Mouse (Mus musculus) ES-E14 (cell line): ENCODE results near the gene Cfap298. TPM values are rescaled to one million over a fixed set of nuclear protein-coding genes. Genes with fewer than 3 reads are reported as not detected.

Experiments
- DNase-seq: peaks from one replicate; pipeline ENCODE4 v3.0.0-alpha.2; 2013; ENCODE audit warnings: low read depth, low spot score
- H3K27ac ChIP-seq: 2 replicates; pipeline ENCODE4 v1.5.1; 2012; ENCODE audit warnings: low read depth, mild to moderate bottlenecking, low read length, moderate library complexity, mixed read lengths; ENCODE audit not compliant: poor library complexity, insufficient read depth, severe bottlenecking
- H3K36me3 ChIP-seq: 2 replicates; pipeline ENCODE4 v1.6.1; 2012; ENCODE audit warnings: mild to moderate bottlenecking, low read length, moderate library complexity, mixed read lengths; ENCODE audit not compliant: control insufficient read depth, poor library complexity, insufficient read depth, severe bottlenecking
- H3K4me1 ChIP-seq, 2 experiments: fragments of 150-350 bp in 1 of 2; sonication (generic) in 1 of 2; 2 replicates each; pipeline ENCODE4 v1.6.1; 2012; ENCODE audit warnings: low read length in 2 of 2, mild to moderate bottlenecking in 1 of 2, mixed read lengths in 1 of 2; ENCODE audit not compliant: control insufficient read depth in 2 of 2, insufficient read depth in 2 of 2, poor library complexity in 1 of 2
- H3K4me3 ChIP-seq, 2 experiments: fragments of 150-350 bp in 1 of 2; sonication (generic) in 1 of 2; 2 replicates each; pipeline ENCODE4 v1.5.1; 2012; ENCODE audit warnings: low read length in 2 of 2, low read depth in 1 of 2, mild to moderate bottlenecking in 1 of 2, mixed read lengths in 1 of 2; ENCODE audit not compliant: insufficient read depth in 1 of 2, poor library complexity in 1 of 2, severe bottlenecking in 1 of 2
- H3K9ac ChIP-seq: 2 replicates; pipeline ENCODE4 v1.6.1; 2012; ENCODE audit warnings: low read depth, mild to moderate bottlenecking, low read length, mixed read lengths; ENCODE audit not compliant: poor library complexity, insufficient read depth, severe bottlenecking
- H3K9me3 ChIP-seq: fragments of 150-350 bp; sonication (generic); 2 replicates; pipeline ENCODE4 v1.6.1; 2012; ENCODE audit warnings: low read depth, mild to moderate bottlenecking, low read length; ENCODE audit not compliant: control insufficient read depth, insufficient read depth
- CHD2 ChIP-seq: IDR thresholded peaks from 2 replicates; pipeline ENCODE4 v1.6.1; 2014; ENCODE audit warnings: mild to moderate bottlenecking, low read depth, low read length, inconsistent platforms
- HCFC1 ChIP-seq: IDR thresholded peaks from 2 replicates; pipeline ENCODE4 v1.6.1; 2012; ENCODE audit warnings: low read length, inconsistent platforms, borderline replicate concordance; ENCODE audit not compliant: insufficient read depth
- MAFK ChIP-seq: IDR thresholded peaks from 2 replicates; pipeline ENCODE4 v1.6.1; 2014; ENCODE audit warnings: mild to moderate bottlenecking, low read depth, low read length, inconsistent platforms; ENCODE audit not compliant: insufficient read depth
- ZC3H11A ChIP-seq: IDR thresholded peaks from 2 replicates; pipeline ENCODE4 v1.6.1; 2012; ENCODE audit warnings: low read depth, mild to moderate bottlenecking, inconsistent platforms, low read length, borderline replicate concordance
- ZNF384 ChIP-seq: IDR thresholded peaks from 2 replicates; pipeline ENCODE4 v1.6.1; 2012; ENCODE audit warnings: low read depth, low read length, inconsistent platforms
- in situ Hi-C, 2 experiments: fragments of 600-800 bp; cut with MboI; formaldehyde crosslinking; loops; one replicate each; pipeline ENCODE4 v1.15.1; 2025; ENCODE audit warnings: low sequenced_read_pairs in 2 of 2, inconsistent platforms in 1 of 2; ENCODE audit not compliant: unreplicated experiment in 2 of 2
- total RNA-seq: library from RNA; depleted of rRNA; stranded (reverse); fragments of 300-350 nt; gene quantifications from 2 replicates; pipeline ENCODE4 v1.2.3, GENCODE M21; 2012

Cfap298 gene
- total RNA-seq, 1 experiment: 26.1 TPM

DNA sequence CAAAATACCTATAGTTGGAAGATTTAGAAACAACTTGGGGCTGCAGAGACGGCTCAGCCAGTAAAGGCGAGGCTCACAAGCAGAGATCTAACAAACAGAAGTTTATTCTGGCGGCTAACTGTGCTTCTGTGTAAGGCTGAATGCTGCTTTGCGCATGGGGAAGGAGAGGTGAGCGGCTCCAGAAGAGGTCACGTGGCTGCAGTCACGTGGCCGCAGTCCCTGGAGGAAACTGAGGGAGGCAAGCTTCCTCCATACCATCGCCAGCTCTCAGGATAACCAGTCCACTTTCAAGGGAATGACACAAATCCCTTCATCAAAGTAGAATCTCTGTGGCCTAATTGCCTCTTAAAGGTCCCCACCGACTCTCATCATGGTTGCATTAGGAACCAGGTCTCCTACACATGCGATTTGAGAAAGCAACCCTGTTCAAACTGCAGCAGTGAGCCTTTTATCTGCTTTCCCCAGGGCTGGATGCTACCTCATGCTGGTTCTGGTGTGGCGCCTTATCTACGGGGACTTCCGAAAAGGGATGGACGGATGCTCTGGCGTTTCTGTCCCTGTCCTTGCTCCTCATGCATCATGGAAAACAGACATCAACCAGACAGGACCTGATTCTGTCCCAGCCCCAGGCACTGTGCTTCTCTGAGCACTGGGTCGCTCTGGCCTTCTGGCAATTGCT is 23.9 kb downstream of the Cfap298 start:
- Histone ChIP-seq H3K4me1 (no peaks in the 10 kb centered on the region; a peak in 1 of 4 replicates), H3K4me3 (no peak overlapping the region), H3K36me3 (no peaks in the 10 kb centered on the region), H3K9me3 (no peaks in the 10 kb centered on the region), H3K27ac (no peak overlapping the region), H3K9ac (no peak overlapping the region; the same call in 1 of the 2 replicates)
- in situ Hi-C loops: no loop called here
- no peak for TF ChIP-seq HCFC1
- no peak for TF ChIP-seq MAFK
- TF ChIP-seq CHD2: no peak
- no peak for TF ChIP-seq ZC3H11A
- no peak for TF ChIP-seq ZNF384
- DNase-seq: no peak

DNA sequence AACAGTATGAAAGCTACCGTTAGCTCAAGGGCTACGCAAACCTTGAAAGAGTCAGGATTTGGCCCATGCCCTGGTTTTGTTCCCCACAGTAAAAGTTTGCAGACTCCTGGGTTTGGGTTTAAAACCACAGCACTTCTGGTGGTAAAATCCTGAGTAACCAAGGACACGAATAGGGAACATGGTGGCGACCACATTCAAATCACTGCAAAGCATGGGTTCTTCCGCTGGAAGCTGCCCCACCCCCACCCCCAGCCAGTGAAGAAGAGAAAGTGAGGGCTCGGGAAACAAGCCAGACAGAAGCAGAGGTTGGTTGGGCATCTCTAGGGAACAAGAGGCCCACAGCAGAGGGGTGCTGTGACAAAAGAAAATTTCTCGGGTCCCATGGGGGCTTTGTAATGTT is 27.7 kb downstream of the Cfap298 start:
- in situ Hi-C loops: no loop called here
- TF ChIP-seq ZNF384: no peak
- TF ChIP-seq MAFK: no peak
- TF ChIP-seq CHD2: no peak
- no peak for TF ChIP-seq HCFC1
- TF ChIP-seq ZC3H11A: no peak

DNA sequence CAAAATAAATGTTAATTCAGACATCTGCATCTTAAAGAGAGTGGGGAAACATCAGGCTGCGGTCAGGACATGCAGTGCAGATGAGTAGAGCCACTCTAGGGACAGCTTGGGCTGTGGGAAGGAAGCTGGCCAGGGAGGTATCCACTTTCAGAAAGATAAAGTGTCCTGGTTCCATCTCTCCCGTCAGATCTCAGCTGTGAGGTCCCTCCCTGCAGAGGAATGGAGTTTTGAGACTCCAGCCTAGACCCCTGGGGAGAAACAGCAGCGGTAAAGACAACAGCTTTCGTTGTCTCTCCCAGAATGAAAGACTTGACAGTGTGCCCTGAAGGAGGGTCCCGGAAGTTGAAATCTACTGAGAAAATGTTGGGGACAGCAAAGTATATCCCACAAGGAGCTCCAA is 31.6 kb downstream of the Cfap298 start:
- H3K4me1 ChIP-seq: no peaks in the 10 kb centered on the region; a peak in 1 of 4 replicates

More for the DNA sequence above, 27.7 kb downstream of the Cfap298 start:
- H3K9me3 ChIP-seq: no peaks in the 10 kb centered on the region
- H3K27ac ChIP-seq: no peak overlapping the region
- no peaks in the 10 kb centered on the region; a peak in 2 of 4 replicates for H3K4me1 ChIP-seq
- no peak for DNase-seq
- no peak overlapping the region for H3K4me3 ChIP-seq
- no peak overlapping the region for H3K9ac ChIP-seq
- H3K36me3 ChIP-seq: no peaks in the 10 kb centered on the region

DNA sequence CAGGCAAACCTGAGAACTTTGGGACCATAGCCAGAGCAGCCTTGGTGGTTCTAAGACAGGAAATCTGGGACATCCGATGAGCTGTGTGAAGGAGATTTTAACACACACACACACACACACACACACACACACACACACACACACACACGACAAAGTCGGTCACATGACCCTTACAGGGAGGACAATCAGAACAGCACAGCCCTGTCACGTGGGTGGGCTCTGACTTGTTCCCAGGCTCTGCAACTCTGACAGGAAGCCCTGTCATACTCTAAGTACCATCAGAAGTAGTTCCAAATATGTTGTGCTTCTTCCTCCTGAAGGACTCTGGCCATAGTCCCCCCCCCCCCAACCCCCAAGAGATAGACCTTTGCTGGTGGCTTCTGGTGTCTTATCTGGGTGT is 33.5 kb downstream of the Cfap298 start:
- in situ Hi-C loops: no loop called here
- Histone ChIP-seq H3K36me3 (no peaks in the 10 kb centered on the region), H3K4me3 (no peak overlapping the region), H3K9me3 (no peaks in the 10 kb centered on the region), H3K4me1 (no peaks in the 10 kb centered on the region; a peak in 1 of 4 replicates), H3K27ac (no peak overlapping the region), H3K9ac (no peak overlapping the region)
- no peak for TF ChIP-seq ZC3H11A
- TF ChIP-seq CHD2: no peak
- TF ChIP-seq HCFC1: no peak
- no peak for DNase-seq

More for the DNA sequence above, 31.6 kb downstream of the Cfap298 start:
- TF ChIP-seq CHD2 (no peak), HCFC1 (no peak), MAFK (no peak), ZNF384 (no peak), ZC3H11A (no peak)
- DNase-seq: no peak
- in situ Hi-C loops: no loop called here
- no peaks in the 10 kb centered on the region for H3K9me3 ChIP-seq
- no peak overlapping the region for H3K27ac ChIP-seq
- no peaks in the 10 kb centered on the region for H3K36me3 ChIP-seq
- no peak overlapping the region for H3K4me3 ChIP-seq
- no peak overlapping the region for H3K9ac ChIP-seq

DNA sequence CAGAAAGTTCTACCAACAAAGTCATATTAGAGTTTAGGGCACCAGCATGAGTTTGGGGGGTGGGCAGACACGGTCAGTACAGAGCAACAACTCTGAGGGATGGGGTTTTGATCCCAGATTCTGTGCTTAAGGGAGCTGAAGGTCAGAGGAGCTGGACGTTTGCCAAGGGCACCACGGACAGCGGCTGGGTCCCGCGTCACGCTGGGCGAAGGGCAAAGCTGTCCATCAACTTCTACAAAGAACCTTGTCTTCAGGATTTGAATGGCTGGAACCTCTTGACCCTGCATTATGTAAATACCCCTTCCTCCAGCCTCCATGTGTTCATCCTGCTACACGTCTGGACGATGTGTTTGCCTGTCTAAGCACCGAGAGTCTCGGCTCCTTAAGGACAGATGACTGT is 35.4 kb downstream of the Cfap298 start:
- Histone ChIP-seq H3K4me3 (no peak overlapping the region), H3K4me1 (no peaks in the 10 kb centered on the region; a peak in 1 of 4 replicates), H3K27ac (no peak overlapping the region), H3K36me3 (no peaks in the 10 kb centered on the region), H3K9me3 (no peaks in the 10 kb centered on the region), H3K9ac (no peak overlapping the region)
- in situ Hi-C loops: no loop called here
- DNase-seq: no peak
- TF ChIP-seq ZC3H11A (no peak), MAFK (no peak), CHD2 (no peak), HCFC1 (no peak), ZNF384 (no peak)
